Mouse (Mus musculus): ENCODE measurements around the gene Arhgef2.

- TF ChIP-seq CTCF (IDR thresholded peaks at IDR 0.05; ENCODE audit: borderline replicate concordance, insufficient read depth, low read length) (no peak), POLR2A (IDR thresholded peaks at IDR 0.05; ENCODE audit: low read depth, low read length) (no peak)
Observed at GRCm38 (mm10) chr3:88629244-88629643, 23.5 kb downstream of the Arhgef2 start.

All from embryonic fibroblast, embryonic 13.5 days (primary cell).